Mouse (Mus musculus) myocyte (in vitro differentiated cells): ENCODE measurements around the gene Sec61a1.

Experiments used
- MAX ChIP-seq: IDR thresholded peaks from one replicate; pipeline ENCODE4 v1.6.1; 2011; ENCODE audit warnings: low read depth, mild to moderate bottlenecking, control low read depth
- POLR2A ChIP-seq: IDR thresholded peaks from one replicate; pipeline ENCODE4 v1.6.1; 2011; ENCODE audit warnings: low read depth, mild to moderate bottlenecking, control low read depth, moderate library complexity; ENCODE audit not compliant: insufficient read length
- REST ChIP-seq: IDR thresholded peaks from one replicate; pipeline ENCODE4 v1.6.1; 2011; ENCODE audit warnings: mild to moderate bottlenecking, control low read depth, moderate library complexity; ENCODE audit not compliant: insufficient read depth, insufficient read length
- SRF ChIP-seq: IDR thresholded peaks from one replicate; pipeline ENCODE4 v1.6.1; 2011; ENCODE audit warnings: low read depth; ENCODE audit not compliant: control insufficient read depth, insufficient read length

GRCm38 (mm10) chr6:88522606-88523005 is 3.9 kb upstream of the Sec61a1 start:
- TF ChIP-seq POLR2A (no peak), MAX (no peak), REST (no peak), SRF (no peak)
